Mouse (Mus musculus): ENCODE results near the gene Swsap1. TPM values are rescaled to one million over a fixed set of nuclear protein-coding genes. Genes with fewer than 3 reads are reported as not detected.

Gene Swsap1
- polyA plus RNA-seq, 1 experiment from 2014 or later = 5.8 TPM

GRCm38 (mm10) chr9:21968883-21969282 is 13.3 kb downstream of the Swsap1 start:
- Histone ChIP-seq H3K27ac (replicated peaks) (no peak overlapping the region), H3K9me3 (replicated peaks) (no peaks in the 10 kb centered on the region), H3K4me2 (replicated peaks) (no peak overlapping the region), H3K9ac (no peak overlapping the region), H3K4me1 (no peaks in the 10 kb centered on the region), H3K4me3 (replicated peaks) (no peak overlapping the region), H3K36me3 (no peaks in the 10 kb centered on the region), H3K27me3 (no peaks in the 10 kb centered on the region)
- no peak for ATAC-seq (ENCODE audit: insufficient number of reproducible peaks, low FRiP score, low TSS enrichment, low read depth)
- WGBS = 62% methylated on average over 6 of the region's 6 CpGs

DNA sequence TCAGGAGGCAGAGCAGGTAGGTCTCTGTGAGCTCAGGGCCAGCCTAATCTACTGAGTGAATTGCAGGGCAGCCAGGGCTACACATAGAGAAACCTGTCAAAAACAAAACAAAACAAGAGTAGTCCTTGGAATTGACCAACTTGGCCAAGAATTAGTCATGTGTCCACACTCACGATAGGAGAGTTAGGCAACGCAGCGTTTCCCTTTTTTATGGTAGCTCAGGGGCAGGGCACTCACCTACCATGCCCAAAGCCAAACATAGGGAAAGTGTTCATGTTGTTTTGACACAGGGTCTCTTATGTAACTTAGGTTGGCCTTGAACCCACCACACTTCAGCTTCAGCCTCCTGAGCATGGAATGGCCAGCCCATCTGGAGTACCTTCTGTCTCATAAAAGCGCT is 13.7 kb downstream of the Swsap1 start:
- ATAC-seq (ENCODE audit: insufficient number of reproducible peaks, low FRiP score, low TSS enrichment, low read depth) = no peak
- no peaks in the 10 kb centered on the region for H3K36me3 ChIP-seq
- no peak overlapping the region for H3K4me3 ChIP-seq (replicated peaks)
- H3K9me3 ChIP-seq (replicated peaks) = no peaks in the 10 kb centered on the region
- no peaks in the 10 kb centered on the region for H3K27me3 ChIP-seq
- no peaks in the 10 kb centered on the region for H3K4me1 ChIP-seq
- H3K9ac ChIP-seq = no peak overlapping the region
- H3K27ac ChIP-seq (replicated peaks) = no peak overlapping the region
- 87% methylated on average over 4 of the region's 4 CpGs for WGBS
- H3K4me2 ChIP-seq (replicated peaks) = no peak overlapping the region

DNA sequence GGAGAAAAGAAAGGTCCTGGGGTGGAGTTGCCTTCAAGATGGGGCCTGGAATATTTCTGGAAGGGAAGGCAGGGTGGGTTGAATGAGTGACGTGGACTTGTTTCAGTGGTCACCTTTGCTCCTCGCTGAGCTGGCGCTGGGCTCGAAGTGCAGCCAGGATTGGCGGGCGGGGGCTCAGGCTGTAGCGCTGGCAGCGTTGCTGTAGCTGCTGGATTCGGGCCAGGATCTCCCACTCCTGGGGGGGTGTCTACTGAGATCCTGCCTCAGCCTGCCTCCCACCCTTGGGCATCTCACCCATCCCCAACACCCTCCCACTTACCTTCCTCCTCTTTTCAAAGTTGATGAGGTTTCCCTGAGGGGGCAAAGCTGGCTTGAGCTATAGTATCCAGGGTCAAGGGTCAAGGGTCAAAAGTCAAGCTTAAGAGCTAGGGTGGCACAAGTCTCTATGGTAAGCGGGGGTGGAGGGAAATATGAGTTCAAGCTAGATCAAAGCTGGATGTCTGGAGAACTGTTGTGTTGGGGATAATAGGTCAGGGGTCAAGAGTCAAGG is 21.1 kb downstream of the Swsap1 start:
- Histone ChIP-seq H3K4me1 (peaks cover 4% of the 10 kb centered on the region; the same call in 1 of the 2 replicates), H3K36me3 (no peaks in the 10 kb centered on the region), H3K4me3 (replicated peaks) (no peak overlapping the region), H3K9me3 (replicated peaks) (no peaks in the 10 kb centered on the region), H3K27ac (replicated peaks) (no peak overlapping the region), H3K4me2 (replicated peaks) (no peak overlapping the region), H3K9ac (no peak overlapping the region), H3K27me3 (no peaks in the 10 kb centered on the region)
- WGBS = 67% methylated on average over 7 of the region's 10 CpGs
- no peak for ATAC-seq (ENCODE audit: insufficient number of reproducible peaks, low FRiP score, low TSS enrichment, low read depth)

DNA sequence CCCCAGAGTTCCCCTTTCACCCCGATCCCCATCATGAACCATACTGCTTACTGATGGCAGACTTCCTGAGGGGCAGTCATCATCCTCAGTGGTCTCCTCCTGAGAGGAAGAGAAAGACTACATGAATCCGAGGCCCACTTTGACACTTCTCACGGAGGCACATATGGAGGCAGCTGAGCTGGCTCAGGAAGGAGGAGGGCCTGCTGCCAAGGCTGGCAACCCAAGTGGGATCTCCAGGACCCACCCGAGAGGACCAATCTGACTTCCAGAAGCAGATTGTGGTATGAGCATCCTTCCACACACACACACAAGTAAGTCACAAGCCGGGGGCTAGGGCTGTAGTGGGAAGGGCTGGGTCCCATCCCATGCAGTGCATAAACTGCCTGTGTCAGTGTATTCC is 21.8 kb downstream of the Swsap1 start:
- ATAC-seq (ENCODE audit: insufficient number of reproducible peaks, low FRiP score, low TSS enrichment, low read depth) = no peak
- Histone ChIP-seq H3K4me2 (replicated peaks) (no peak overlapping the region), H3K27ac (replicated peaks) (no peak overlapping the region), H3K4me1 (peaks cover 4% of the 10 kb centered on the region; the same call in 1 of the 2 replicates), H3K4me3 (replicated peaks) (no peak overlapping the region), H3K9me3 (replicated peaks) (no peaks in the 10 kb centered on the region), H3K36me3 (no peaks in the 10 kb centered on the region), H3K27me3 (no peaks in the 10 kb centered on the region), H3K9ac (no peak overlapping the region)
- 68% methylated on average over 5 of the region's 5 CpGs for WGBS

DNA sequence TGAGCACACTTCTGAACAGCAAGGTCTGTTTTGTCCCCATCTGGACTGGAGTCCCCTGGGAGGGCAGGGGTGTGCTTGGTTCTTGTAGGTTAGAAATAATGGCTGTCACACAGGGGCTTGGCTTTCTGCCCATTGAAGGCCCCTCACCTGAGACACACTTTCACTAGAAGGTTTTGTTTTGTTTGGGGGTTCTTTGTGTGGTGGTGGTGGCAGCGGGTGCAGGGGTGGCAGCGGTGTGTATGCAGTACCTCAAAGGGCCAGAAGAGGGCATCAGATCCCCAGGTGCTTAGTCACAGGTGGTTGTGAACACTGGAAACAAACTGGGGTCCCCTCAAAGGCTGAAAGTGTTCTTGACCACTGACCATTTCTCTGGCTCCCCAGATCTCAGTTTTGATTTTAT is 22.4 kb downstream of the Swsap1 start:
- 21% methylated on average over 2 of the region's 2 CpGs for WGBS
- H3K4me3 ChIP-seq (replicated peaks) = no peak overlapping the region
- no peak overlapping the region for H3K9ac ChIP-seq
- ATAC-seq (ENCODE audit: insufficient number of reproducible peaks, low FRiP score, low TSS enrichment, low read depth) = no peak
- no peak overlapping the region for H3K4me2 ChIP-seq (replicated peaks)
- H3K27me3 ChIP-seq = no peaks in the 10 kb centered on the region
- no peak overlapping the region for H3K27ac ChIP-seq (replicated peaks)
- peaks cover 4% of the 10 kb centered on the region; the same call in 1 of the 2 replicates for H3K4me1 ChIP-seq
- H3K36me3 ChIP-seq = no peaks in the 10 kb centered on the region
- no peaks in the 10 kb centered on the region for H3K9me3 ChIP-seq (replicated peaks)

GRCm38 (mm10) chr9:21978398-21979128 is 23.0 kb downstream of the Swsap1 start:
- no peak overlapping the region for H3K4me2 ChIP-seq (replicated peaks)
- peaks cover 4% of the 10 kb centered on the region; the same call in 1 of the 2 replicates for H3K4me1 ChIP-seq
- H3K9me3 ChIP-seq (replicated peaks) = no peaks in the 10 kb centered on the region
- H3K9ac ChIP-seq = no peak overlapping the region
- 88% methylated on average over 4 of the region's 4 CpGs for WGBS
- H3K27me3 ChIP-seq = no peaks in the 10 kb centered on the region
- H3K36me3 ChIP-seq = no peaks in the 10 kb centered on the region
- no peak for ATAC-seq (ENCODE audit: insufficient number of reproducible peaks, low FRiP score, low TSS enrichment, low read depth)
- H3K4me3 ChIP-seq (replicated peaks) = no peak overlapping the region
- H3K27ac ChIP-seq (replicated peaks) = no peak overlapping the region

DNA sequence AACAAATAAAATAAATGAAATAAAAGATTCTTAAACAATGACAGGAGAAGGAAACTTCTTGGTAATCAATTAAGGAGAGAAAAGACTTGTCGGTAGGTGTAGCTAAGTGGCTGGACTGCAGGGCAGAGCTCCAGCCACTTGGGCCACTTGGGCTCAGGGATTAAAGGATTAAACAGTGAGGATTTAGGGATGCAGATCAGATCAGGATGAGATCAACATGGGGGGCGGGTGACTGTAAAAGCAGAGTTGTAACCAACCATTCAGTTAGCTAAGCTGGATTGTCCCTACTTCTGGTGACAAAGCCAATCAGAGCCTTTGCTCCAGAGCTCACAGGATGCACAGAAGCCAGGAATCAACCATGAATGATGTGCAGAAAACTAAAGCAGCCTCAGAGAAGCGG is 28.4 kb downstream of the Swsap1 start:
- Histone ChIP-seq H3K27ac (replicated peaks) (no peak overlapping the region), H3K36me3 (no peaks in the 10 kb centered on the region), H3K4me3 (replicated peaks) (no peak overlapping the region), H3K9ac (no peak overlapping the region), H3K27me3 (peaks cover 36% of the 10 kb centered on the region), H3K9me3 (replicated peaks) (no peaks in the 10 kb centered on the region), H3K4me2 (replicated peaks) (no peak overlapping the region), H3K4me1 (peaks cover 7% of the 10 kb centered on the region)
- no peak for ATAC-seq (ENCODE audit: insufficient number of reproducible peaks, low FRiP score, low TSS enrichment, low read depth)
- WGBS = 20% methylated on average over 3 of the region's 3 CpGs

DNA sequence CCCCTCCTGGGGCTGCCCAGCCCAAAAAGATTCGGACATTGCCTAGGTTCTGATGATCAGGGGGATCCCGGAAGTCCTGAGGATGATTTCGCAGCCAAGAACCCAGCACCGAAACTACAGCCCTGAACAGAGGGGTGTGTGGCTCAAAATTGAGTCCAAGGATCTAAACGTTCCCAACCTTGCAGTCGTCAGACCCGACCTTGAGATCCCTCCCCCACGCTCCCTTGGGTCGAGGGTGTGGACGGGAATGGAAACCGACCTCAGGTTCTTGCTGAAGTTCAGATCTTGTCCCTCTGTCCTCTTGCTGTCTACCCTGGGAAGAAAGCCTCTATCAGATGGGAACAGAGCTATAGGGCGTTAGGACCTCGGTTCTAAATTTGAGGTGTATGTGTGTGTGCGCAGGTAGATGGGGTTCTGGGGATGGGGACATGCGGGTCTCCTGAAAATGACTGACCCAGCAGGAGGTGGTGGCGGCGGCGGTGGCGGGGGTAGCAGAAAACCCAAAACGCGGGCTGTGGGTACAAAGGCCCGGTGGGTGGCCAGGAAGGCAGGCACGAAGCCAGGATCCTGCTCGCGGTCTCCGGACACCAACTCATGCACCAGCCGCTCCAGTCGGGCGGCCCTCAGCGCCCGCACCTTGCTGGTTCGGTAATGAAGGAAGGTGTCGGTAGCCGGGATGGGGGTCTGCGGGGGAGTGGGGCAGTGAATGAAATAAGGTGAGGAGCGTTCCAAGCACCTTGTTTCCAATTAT is 32.2 kb downstream of the Swsap1 start:
- 8% methylated on average over 36 of the region's 36 CpGs for WGBS

DNA sequence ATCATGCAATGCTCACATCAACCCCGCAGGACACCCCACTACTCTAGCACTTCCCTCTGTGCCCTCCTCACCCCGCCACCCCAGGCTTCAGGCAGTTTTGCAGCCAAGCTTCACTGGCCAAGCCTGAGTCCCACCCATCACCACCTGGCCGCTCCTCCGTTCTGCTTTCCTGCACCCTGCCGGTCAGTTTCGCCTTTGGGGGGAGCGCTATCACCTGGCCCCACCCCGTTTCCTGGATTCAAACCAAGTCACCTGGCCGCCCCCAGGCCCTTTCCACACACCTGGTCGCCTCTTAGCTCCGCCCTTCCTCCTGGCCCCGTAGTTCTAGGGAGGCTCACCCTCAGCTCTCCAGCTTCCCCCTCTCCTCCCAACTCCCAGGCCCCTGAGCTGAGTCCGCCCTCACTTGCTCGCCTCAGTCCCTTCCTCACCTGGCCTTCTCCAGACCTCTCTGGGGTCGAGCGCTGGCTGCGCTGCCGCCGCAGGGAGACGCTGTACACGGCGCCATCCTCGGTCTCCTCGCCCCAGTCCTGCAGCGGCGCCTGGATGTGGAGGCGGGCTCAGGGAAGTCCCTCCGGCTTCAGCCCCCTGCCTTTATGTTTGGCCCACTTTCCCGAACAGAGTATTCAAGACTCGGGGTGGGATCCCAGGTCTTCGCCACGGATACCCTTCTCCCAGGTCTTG is 33.0 kb downstream of the Swsap1 start:
- H3K36me3 ChIP-seq = no peaks in the 10 kb centered on the region
- H3K27me3 ChIP-seq = peaks cover 80% of the 10 kb centered on the region
- WGBS = 1% methylated on average over 32 of the region's 32 CpGs
- H3K4me1 ChIP-seq = peaks cover 22% of the 10 kb centered on the region
- H3K4me2 ChIP-seq (replicated peaks) = peak overlapping the region; percentile 61
- no peak for ATAC-seq (ENCODE audit: insufficient number of reproducible peaks, low FRiP score, low TSS enrichment, low read depth)
- no peaks in the 10 kb centered on the region for H3K9me3 ChIP-seq (replicated peaks)
- H3K9ac ChIP-seq = 0 out of 2 replicates have a peak overlapping the region, but pooled peaks have one; percentile 16
- H3K4me3 ChIP-seq (replicated peaks) = peak overlapping the region; percentile 39
- H3K27ac ChIP-seq (replicated peaks) = no peak overlapping the region

More for the DNA sequence above, 32.2 kb downstream of the Swsap1 start:
- no peak overlapping the region for H3K27ac ChIP-seq (replicated peaks)
- no peak for ATAC-seq (ENCODE audit: insufficient number of reproducible peaks, low FRiP score, low TSS enrichment, low read depth)
- peak overlapping the region; percentile 61; the same call in 1 of the 2 replicates for H3K4me2 ChIP-seq (replicated peaks)
- peak overlapping the region; percentile 39; the same call in 1 of the 2 replicates for H3K4me3 ChIP-seq (replicated peaks)
- no peaks in the 10 kb centered on the region for H3K9me3 ChIP-seq (replicated peaks)
- no peak overlapping the region for H3K9ac ChIP-seq
- no peaks in the 10 kb centered on the region for H3K36me3 ChIP-seq
- H3K27me3 ChIP-seq = peaks cover 75% of the 10 kb centered on the region
- peaks cover 22% of the 10 kb centered on the region for H3K4me1 ChIP-seq

DNA sequence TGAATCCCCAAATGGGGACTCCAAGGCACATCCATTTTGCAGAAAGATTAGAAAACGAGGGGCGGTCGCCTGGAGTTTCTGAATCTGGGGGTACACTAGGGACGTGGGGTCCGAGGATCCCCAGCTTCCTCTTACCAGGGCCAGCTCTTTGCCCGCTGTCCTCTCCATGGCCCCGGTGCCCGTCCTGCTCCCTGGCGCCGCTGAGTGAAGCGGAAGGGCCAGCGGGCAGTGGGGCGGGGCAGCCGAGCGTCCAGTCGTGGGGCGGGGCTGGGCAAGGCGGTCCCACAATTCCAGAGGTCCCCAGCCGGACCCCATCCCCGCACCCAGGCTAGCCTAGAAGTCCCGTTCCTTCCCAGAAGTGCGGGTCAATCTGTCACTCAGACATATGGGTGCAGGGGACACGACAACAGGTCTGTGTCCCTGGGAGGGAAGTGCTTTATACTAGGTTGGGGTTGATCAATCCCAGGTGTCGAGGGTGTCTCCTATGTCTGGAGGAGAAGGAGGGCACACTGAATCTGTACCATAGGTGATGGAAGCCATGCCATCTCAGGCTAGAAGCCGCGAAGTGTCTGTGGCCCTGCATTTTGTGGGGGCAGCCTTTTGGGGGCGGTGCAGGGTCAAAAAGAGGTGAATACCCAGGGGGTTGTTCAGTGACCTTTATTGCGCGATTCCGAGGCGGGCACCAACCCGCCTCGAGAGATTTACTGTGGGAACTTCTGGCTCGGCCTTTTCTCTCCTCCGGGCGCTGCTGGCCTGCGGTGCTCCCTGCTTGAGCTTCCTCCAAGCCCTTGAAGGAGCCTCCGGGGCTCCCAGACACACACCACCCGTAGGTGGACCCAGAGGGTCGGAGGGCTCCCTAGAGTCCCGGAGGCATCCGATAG is 33.9 kb downstream of the Swsap1 start, which contains the start of gene Rgl3:
TSS of gene Rgl3 (minus strand) at position 217 of the 881 bp plus-strand sequence.
- Histone ChIP-seq H3K9ac (0 out of 2 replicates have a peak within 1 kb of the TSS, but pooled peaks have one; percentile 16), H3K4me2 (replicated peaks) (peak within 1 kb of the TSS; percentile 61), H3K4me1 (peaks cover 22% of the 10 kb centered on the region), H3K27ac (replicated peaks) (no peak within 1 kb of the TSS), H3K9me3 (replicated peaks) (no peaks in the 10 kb centered on the region), H3K27me3 (peaks cover 80% of the 10 kb centered on the region), H3K36me3 (no peaks in the 10 kb centered on the region), H3K4me3 (replicated peaks) (peak within 1 kb of the TSS; percentile 39)
- ATAC-seq (ENCODE audit: insufficient number of reproducible peaks, low FRiP score, low TSS enrichment, low read depth) = no peak
- WGBS = under 1% methylated on average over 41 of the region's 42 CpGs

Measured in embryonic facial prominence, embryonic 15.5 days (tissue).